Mouse (Mus musculus) stomach, postnatal 0 days (tissue): ENCODE results near the gene Arl5a. TPM values are rescaled to one million over a fixed set of nuclear protein-coding genes. Genes with fewer than 3 reads are reported as not detected.

Experiments
- ATAC-seq: fragments of 200-750 bp; cut with Nextera tagmentation; 2 replicates; pipeline ENCODE4 v1.8.0; 2017; ENCODE audit not compliant: low FRiP score, low TSS enrichment
- DNase-seq: peaks from one replicate; pipeline ENCODE4 v3.0.0-alpha.2; 2016; ENCODE audit warnings: low spot score
- H3K27ac ChIP-seq: fragments of 300-500 bp; sonication (generic); replicated peaks from 2 replicates; pipeline ENCODE4 v1.5.1; 2014; ENCODE audit warnings: mild to moderate bottlenecking, control low read depth
- H3K27me3 ChIP-seq: fragments of 300-500 bp; sonication (generic); 2 replicates; pipeline ENCODE4 v1.6.1; 2014; ENCODE audit warnings: low read length; ENCODE audit not compliant: control insufficient read depth, insufficient read depth
- H3K36me3 ChIP-seq: fragments of 300-500 bp; sonication (generic); 2 replicates; pipeline ENCODE4 v1.6.1; 2014; ENCODE audit warnings: low read length, mixed read lengths; ENCODE audit not compliant: control insufficient read depth, insufficient read depth
- H3K4me1 ChIP-seq: fragments of 300-500 bp; sonication (generic); replicated peaks from 2 replicates; pipeline ENCODE4 v1.6.1; 2014; ENCODE audit warnings: antibody characterized with exemption; ENCODE audit not compliant: control insufficient read depth, insufficient read depth
- H3K4me2 ChIP-seq: fragments of 300-500 bp; sonication (generic); replicated peaks from 2 replicates; pipeline ENCODE4 v1.6.1; 2014; ENCODE audit warnings: low read depth, mild to moderate bottlenecking, control low read depth, moderate library complexity
- H3K4me3 ChIP-seq: fragments of 300-500 bp; sonication (generic); 2 replicates; pipeline ENCODE4 v1.5.1; 2014; ENCODE audit warnings: low read depth, low read length, control low read depth
- H3K9ac ChIP-seq: fragments of 300-500 bp; sonication (generic); 2 replicates; pipeline ENCODE4 v1.6.1; 2014; ENCODE audit warnings: mild to moderate bottlenecking, low read length, control low read depth, mixed read lengths
- H3K9me3 ChIP-seq: fragments of 300-500 bp; sonication (generic); 2 replicates; pipeline ENCODE4 v1.6.1; 2016; ENCODE audit warnings: low read length; ENCODE audit not compliant: control insufficient read depth
- CTCF ChIP-seq: IDR thresholded peaks from 2 replicates; pipeline ENCODE4 v1.5.1; 2016; ENCODE audit warnings: antibody characterized with exemption, low read depth, mild to moderate bottlenecking, moderate library complexity
- EP300 ChIP-seq: optimal IDR thresholded peaks from 2 replicates; pipeline ENCODE3; 2016; ENCODE audit warnings: antibody characterized with exemption
- WGBS: fragments of 180-500 bp; shearing (Covaris S2); extraction: QIAGEN DNeasy Blood & Tissue Kit; methylation state at CpG from one replicate; pipeline ENCODE4 v1.1.7; 2014; 5-methylcytosine and 5-hydroxymethylcytosine counted together
- polyA plus RNA-seq: library from polyadenylated mRNA; unstranded; fragments of >200 nt; fragmentation: Nextera tagmentation; extraction: Ambion mirVana; gene quantifications from 2 replicates; pipeline ENCODE4 v1.2.1, GENCODE M21; 2015

The Arl5a gene
- polyA plus RNA-seq, 1 experiment from 2014 or later: 17.9 TPM

- no peak overlapping the region for H3K9ac ChIP-seq
- H3K27me3 ChIP-seq: no peaks in the 10 kb centered on the region
- no peaks in the 10 kb centered on the region for H3K36me3 ChIP-seq
- H3K4me3 ChIP-seq: no peak overlapping the region
- 67% methylated on average over 2 of the region's 2 CpGs for WGBS
- ATAC-seq (no peak), DNase-seq (no peak)
- no peak overlapping the region for H3K27ac ChIP-seq
- no peaks in the 10 kb centered on the region for H3K4me1 ChIP-seq
- H3K9me3 ChIP-seq: no peaks in the 10 kb centered on the region
- TF ChIP-seq CTCF (no peak), EP300 (no peak)
- H3K4me2 ChIP-seq: no peak overlapping the region
Observed at GRCm38 (mm10) chr2:52390415-52390975, 34.2 kb downstream of the Arl5a start.

GRCm38 (mm10) chr2:52389975-52390374 lies 34.7 kb downstream of the Arl5a start:
- H3K9me3 ChIP-seq: no peaks in the 10 kb centered on the region
- TF ChIP-seq CTCF (no peak), EP300 (no peak)
- no peak overlapping the region for H3K4me3 ChIP-seq
- H3K36me3 ChIP-seq: no peaks in the 10 kb centered on the region
- 55% methylated on average over 3 of the region's 3 CpGs for WGBS
- ATAC-seq (no peak), DNase-seq (no peak)
- no peak overlapping the region for H3K27ac ChIP-seq
- H3K9ac ChIP-seq: no peak overlapping the region
- no peaks in the 10 kb centered on the region for H3K27me3 ChIP-seq
- no peaks in the 10 kb centered on the region for H3K4me1 ChIP-seq
- H3K4me2 ChIP-seq: no peak overlapping the region

DNA sequence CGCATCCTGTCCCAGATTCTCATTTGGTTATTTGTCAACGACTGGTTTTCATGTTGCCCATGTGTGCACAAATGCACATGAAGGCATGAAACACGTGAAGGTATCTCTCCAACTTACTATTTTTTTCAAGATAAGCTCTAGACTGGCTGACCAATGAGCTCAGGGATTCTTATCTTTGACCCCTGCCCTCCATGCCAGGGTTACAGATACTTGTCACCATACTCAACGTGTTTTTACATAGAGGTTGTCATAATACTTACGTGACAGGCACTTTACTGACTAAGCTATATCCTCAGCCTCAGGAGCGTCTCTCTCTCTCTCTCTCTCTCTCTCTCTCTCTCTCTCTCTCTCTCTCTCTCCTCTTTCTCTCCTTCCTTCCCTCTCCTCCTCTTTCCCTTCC lies 38.2 kb downstream of the Arl5a start:
- H3K36me3 ChIP-seq: no peaks in the 10 kb centered on the region

DNA sequence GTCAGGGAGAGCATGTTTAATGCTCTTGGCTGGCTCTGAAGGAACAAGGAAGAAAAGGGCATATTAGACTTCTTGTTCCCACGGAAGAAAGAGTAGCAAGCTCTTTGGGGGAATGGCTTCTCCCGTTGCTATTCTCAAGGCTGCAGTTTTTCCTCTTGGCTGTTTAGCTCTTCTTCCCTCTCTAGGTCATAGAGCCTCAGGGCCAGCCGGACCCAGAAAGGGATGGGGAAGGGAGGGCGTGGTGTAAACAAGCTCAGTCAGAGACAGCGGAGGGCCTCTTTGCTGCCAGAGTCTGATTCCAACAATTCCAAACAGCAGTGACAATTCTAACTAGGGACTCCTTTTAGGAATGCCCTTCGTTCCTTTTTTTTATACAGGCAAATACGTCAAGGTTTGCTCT lies 38.7 kb downstream of the Arl5a start:
- Histone ChIP-seq H3K4me3 (no peak overlapping the region), H3K9me3 (no peaks in the 10 kb centered on the region), H3K4me1 (no peaks in the 10 kb centered on the region), H3K4me2 (peak overlapping the region; percentile 36; the same call in 1 of the 2 replicates), H3K27ac (no peak overlapping the region), H3K27me3 (no peaks in the 10 kb centered on the region), H3K36me3 (no peaks in the 10 kb centered on the region), H3K9ac (no peak overlapping the region)
- TF ChIP-seq CTCF: no peak
- no peak for TF ChIP-seq EP300
- ATAC-seq (no peak), DNase-seq (no peak)
- WGBS: 31% methylated on average over 7 of the region's 7 CpGs

More for the DNA sequence above, 38.2 kb downstream of the Arl5a start:
- ATAC-seq (no peak), DNase-seq (no peak)
- no peaks in the 10 kb centered on the region for H3K27me3 ChIP-seq
- H3K4me3 ChIP-seq: no peak overlapping the region
- peak overlapping the region; percentile 36; the same call in 1 of the 2 replicates for H3K4me2 ChIP-seq
- H3K27ac ChIP-seq: no peak overlapping the region
- H3K9me3 ChIP-seq: no peaks in the 10 kb centered on the region
- no peak overlapping the region for H3K9ac ChIP-seq
- WGBS: 57% methylated on average over 6 of the region's 6 CpGs
- H3K4me1 ChIP-seq: no peaks in the 10 kb centered on the region
- no peak for TF ChIP-seq CTCF
- no peak for TF ChIP-seq EP300

GRCm38 (mm10) chr2:52378848-52379261 lies 45.8 kb downstream of the Arl5a start:
- no peaks in the 10 kb centered on the region for H3K4me1 ChIP-seq
- WGBS: 63% methylated on average over 10 of the region's 10 CpGs
- no peak overlapping the region for H3K27ac ChIP-seq
- no peak overlapping the region for H3K4me3 ChIP-seq
- TF ChIP-seq EP300 (no peak), CTCF (no peak)
- no peak overlapping the region for H3K9ac ChIP-seq
- H3K36me3 ChIP-seq: no peaks in the 10 kb centered on the region
- no peaks in the 10 kb centered on the region for H3K27me3 ChIP-seq
- DNase-seq: no peak
- ATAC-seq: no peak
- no peak overlapping the region for H3K4me2 ChIP-seq
- no peaks in the 10 kb centered on the region for H3K9me3 ChIP-seq

- H3K4me3 ChIP-seq: no peak within 1 kb of the TSS
- TF ChIP-seq EP300 (no peak), CTCF (no peak)
- no peak within 1 kb of the TSS for H3K4me2 ChIP-seq
- peak; percentile 35 for DNase-seq
- H3K4me1 ChIP-seq: no peaks in the 10 kb centered on the region
- WGBS: 51% methylated on average over 7 of the region's 7 CpGs
- H3K36me3 ChIP-seq: no peaks in the 10 kb centered on the region
- no peak within 1 kb of the TSS for H3K27ac ChIP-seq
- no peaks in the 10 kb centered on the region for H3K27me3 ChIP-seq
- peak; percentile 64 for ATAC-seq
- H3K9ac ChIP-seq: no peak within 1 kb of the TSS
- no peaks in the 10 kb centered on the region for H3K9me3 ChIP-seq
Observed at GRCm38 (mm10) chr2:52378448-52378804, 46.3 kb downstream of the Arl5a start, which contains the start of gene Neb. Gene Neb (minus strand): TSS chr2:52378474.
